Mouse (Mus musculus) thymus, adult 18-20 months (tissue): ENCODE data around the gene Alcam.

Experiments used
- DNase-seq, 2 experiments: peaks; one replicate each; pipeline ENCODE4 v3.0.0; 2022; ENCODE audit warnings: mixed read lengths in 2 of 2

The Alcam gene

DNA sequence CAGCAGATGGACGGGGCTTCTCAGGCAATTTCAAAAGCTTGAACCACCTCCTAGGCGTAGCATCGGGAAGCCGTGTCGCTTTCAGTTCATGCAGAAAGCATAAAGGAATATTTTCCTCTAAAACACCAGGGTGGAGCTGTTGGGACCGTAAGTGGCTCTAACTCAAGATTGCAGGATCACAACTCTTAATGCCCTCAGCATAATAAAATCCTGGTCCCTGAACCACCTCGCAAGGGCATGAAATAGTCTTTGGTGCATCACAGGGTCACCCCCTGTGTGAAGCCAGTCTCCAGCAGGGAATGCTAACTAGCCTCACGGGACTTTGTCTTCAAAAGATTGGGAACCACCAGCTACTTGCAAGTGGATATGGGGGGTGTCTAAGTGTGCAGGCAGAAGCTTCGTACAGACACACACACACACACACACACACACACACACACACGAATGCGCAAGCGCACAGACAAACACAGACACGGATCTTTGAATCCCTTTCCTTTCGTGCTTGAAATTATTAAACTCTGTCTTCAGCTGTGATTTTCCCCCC lies at the start of gene Alcam:
TSS of gene Alcam (minus strand) at position 104 of the 544 bp plus-strand sequence.
- no peak for DNase-seq

DNA sequence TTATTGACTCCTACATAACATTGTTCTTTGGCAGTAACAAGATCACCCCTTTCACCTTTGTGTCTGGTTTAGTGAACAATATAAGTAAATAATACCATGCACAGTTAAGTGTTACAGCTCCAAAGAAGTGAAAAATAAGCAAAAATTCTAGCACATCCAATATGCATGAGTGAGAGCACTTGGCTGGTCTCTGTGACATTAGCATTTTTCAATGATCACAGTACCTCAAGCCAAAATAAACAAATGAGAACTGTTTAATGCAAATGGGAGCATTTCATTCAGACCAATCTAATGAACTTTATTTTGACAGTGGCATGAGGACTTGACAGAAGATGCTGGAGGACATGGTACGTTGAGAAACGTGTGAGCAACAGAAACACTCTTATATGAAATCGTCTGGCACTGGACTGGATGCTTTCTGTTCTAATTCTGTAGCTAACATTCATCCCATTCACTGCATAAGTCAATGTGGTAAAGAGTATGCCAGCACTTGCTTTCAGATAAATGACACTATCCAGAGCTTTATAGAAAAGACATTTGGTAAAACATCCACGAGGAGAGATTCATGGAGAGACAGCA lies 45.0 kb upstream of the Alcam start:
- no peak for DNase-seq

DNA sequence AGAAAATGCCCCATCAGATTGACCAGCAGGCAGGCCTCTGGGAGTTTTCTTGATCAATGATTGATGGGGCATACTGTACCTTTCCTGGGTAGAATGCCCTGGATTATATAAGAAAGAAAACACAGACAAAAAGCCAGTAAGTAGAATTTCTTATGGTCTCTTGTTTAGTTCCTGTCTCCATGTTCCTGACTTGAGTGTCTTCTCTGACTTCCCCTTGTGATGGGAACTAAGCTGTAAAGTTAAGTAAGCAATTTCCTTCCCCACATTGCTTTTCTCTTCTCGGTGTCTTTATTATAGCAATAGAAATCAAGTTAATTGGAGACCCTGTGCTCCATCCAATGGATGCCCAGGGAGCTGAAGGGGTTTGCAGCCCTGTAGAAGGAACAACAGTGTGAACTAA lies 36.7 kb upstream of the Alcam start:
- no peak for DNase-seq

DNA sequence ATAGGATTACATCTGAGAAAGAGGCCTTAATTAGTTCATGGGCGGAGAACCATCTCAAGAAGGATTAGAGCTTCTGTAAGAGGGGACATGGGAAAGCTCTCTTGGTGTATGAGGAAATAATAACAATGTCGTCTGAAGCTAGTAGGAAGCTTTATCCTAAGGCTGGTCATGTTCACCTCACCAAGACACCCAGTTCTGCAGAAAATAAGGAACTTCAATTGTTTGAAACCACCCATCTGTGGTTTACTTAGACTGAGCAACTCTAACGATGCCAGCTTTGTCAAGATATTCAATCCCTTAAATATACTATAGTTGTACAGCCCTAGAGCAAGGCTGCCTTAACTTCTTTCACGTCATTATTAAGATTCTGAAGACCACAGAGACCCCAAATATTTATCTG lies 20.4 kb upstream of the Alcam start:
- DNase-seq = no peak

DNA sequence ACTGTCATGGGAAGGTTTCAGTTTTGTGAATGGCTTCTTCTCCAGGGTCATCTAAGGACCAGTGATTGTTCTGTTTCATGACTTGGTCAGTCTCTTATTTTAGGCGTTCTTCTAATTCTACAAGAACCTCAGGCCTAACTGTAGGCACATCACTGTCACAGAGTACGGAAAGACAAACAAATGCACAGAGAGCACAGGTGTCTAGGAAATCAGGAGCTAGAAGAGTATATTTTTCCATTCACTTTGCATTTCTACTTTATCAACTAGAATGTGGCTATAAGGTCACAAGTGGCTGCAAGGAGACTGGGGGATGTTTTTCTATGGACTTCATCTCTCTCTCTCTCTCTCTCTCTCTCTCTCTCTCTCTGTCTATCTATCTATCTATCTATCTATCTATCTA lies 19.2 kb upstream of the Alcam start:
- DNase-seq = no peak

DNA sequence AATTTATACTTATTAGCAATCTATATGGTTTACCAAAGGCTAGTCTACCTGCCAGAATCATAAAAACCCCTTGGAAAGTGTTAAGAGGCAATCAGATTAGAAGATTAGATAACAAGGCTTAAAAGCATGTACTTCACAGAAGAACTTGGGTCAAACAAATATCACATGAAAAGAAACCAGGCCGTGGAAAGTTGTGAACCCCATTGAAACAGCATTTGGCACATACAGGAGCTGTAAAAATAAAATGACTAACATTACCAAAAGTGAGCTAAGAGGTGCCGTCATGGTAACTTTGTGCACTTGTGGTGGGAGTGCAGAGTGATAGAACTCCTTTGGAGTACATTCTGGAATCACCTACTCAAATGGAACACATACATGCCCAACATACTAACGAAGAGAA lies 18.8 kb upstream of the Alcam start:
- no peak for DNase-seq

DNA sequence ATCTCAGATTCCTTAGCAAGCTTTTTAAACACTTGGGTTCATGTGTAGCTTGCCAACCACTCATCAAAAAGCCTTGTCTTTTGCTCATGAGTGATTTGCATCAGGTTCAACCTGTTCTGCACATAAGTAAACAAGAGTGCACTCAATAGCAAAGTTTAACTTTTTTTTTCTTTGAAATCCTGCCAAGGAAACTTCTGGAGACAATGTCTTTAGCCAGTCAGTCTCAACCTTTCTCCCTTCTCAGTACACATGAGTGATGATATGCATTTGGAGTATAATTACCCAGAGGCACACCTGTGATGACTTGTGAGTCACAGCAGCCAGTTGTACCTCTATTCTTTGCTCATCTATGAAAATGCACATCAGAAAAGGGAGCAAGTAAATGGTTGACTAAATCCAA lies 18.2 kb upstream of the Alcam start:
- DNase-seq = no peak

DNA sequence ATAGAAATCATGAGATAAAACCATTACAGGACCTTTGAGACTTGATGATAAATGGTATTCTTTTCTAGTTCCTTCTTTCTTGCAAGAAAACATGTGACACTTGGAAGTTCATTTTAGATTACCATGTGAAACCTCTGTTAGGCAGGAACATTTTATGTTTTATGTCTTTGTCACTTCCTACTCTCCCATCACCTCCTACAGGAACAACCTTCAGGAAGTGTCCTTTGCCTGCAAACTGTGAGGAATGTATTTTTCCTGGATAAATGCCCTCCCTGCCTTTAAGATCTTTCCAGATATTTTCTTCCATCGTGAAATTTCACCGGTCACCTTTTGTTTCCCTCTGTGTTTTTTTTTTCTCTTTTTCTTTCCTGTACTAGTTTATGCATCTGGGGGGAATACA lies 17.0 kb upstream of the Alcam start:
- no peak for DNase-seq

DNA sequence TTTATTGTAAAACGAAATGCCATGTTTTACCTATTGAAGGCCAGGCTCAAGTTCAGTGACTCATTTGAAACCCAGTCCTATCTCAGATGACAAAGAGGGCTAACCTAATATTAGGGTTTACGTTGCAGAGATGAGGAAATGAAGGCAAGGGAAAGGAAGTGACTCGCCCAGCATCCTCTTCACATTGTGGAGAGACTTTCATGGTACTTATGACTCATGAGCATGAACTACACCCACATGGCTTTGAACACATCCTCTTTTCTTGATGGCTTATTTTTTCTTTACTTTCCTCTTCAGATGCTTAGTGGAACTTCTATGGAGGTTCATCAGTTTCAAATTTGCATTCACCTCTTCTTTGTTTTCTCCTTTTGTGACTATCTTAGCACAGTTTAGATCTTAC lies 16.4 kb upstream of the Alcam start:
- no peak for DNase-seq

DNA sequence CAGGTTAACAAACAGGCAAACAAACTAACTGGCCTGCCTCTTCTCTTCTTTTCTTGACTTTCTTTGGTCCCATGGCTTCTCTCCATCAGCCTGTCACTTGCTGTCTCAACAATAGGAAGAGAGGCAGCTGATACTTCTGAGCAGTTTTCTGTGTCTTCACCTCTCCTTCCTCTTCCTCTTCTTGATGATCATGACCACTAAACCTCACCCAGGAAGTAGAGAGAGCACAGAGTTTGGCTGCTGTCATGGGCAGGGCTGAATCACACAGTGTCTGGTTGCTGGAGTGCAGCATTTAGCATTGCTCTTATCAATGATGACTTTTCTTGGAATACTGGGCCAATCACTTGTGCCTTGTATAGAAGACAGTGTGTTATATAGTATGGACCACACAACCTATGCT lies 14.6 kb upstream of the Alcam start:
- DNase-seq = peak in 1 of 2 experiments; percentile 3

DNA sequence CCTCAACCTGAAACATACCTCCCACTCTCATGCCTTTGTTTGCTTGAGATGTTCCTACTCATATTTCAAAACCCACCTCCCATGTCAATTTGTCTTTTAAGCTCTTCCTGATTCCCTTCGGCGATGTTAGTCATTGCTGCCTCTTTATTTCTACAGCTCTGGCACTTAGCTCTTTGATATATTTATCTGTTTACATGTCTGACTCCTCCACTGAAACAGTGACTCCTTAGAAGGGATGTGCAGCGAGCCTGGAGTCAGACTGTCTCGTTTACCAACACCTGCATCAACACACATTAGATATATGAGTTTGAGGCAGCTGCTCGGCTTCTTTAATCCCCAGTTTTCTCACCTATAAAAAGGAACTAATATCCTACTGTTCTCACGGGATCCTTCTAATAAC lies 12.9 kb upstream of the Alcam start:
- no peak for DNase-seq

DNA sequence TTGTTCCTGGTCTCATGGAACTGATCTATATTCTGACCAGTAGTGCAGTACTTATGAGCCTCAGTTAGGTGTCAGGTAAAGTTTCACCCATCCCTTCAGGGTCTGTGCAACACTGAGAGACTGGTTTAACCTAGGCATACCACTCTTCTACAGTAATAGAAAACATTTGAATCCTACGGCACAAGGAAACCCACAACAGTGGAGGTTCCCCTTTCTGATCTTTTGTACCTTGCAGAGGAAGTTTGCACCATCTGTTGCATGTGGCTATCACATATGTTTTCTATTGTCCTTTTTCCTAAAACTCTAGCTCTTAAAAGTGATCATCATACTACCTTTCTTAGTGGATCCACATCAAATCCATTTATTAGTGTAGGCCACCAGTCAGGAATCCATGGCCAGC lies 10.7 kb upstream of the Alcam start:
- DNase-seq = no peak

DNA sequence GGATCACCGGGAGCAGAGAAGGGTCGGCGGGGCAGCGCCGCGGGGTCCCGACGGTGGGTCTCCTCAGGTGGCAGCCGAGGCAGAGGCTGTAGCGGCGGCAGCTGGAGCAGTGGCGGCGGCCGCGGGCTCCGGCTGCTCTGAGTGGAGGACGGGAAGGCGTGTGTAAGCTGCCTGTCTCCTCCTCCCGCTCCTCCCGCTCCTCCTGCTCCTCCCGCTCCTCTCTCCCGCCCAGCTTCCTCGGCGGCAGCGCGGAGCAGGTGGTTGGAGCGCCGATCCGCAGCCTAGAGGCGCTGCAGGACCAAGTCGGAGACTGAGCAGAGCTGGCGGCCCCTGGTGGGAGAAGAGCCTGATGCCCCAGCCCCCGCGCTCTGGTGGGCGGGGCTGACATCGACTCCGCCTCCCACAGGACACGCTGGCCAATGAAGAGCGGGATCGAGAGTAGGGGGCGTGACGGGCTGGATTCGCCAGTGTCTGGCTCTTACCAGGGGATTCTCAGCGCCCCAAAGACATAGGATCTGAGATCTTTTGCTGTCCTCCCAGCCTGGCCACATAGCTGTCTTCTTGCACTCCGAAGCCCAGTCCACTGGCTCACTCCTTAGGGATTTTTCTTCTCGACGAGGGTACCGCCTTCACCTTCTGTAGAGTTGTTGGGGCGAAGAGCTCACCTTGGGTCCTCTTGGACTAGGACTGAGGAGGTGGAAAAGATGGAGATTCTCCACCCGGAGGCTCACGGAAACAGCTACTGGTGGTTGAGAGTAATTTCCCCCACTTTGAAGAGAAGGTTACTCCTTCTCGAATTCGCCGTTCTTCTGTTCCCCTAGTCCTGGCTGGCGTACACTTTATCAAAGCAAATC lies 785 bp downstream of the Alcam start:
- DNase-seq = peak; percentile 86 to 87

DNA sequence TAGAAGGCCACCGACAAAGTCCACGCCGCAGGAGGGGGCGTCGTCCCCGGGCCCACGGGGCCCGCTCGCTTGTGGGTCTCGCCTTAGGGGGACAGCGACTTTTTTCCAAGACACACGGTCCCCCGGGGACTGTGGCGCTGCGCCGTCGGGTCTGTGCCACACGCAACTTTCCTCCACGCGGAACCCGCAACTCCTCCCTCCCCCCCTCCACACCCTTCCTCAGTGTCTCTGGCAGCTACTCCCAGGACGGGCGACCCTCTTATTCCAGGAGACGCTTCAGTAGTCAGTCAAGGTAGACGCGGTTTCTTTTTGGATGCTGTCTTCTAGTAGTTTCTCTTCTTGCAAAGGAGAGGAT lies 1.4 kb downstream of the Alcam start:
- DNase-seq = peak in 1 of 2 experiments; percentile 16

DNA sequence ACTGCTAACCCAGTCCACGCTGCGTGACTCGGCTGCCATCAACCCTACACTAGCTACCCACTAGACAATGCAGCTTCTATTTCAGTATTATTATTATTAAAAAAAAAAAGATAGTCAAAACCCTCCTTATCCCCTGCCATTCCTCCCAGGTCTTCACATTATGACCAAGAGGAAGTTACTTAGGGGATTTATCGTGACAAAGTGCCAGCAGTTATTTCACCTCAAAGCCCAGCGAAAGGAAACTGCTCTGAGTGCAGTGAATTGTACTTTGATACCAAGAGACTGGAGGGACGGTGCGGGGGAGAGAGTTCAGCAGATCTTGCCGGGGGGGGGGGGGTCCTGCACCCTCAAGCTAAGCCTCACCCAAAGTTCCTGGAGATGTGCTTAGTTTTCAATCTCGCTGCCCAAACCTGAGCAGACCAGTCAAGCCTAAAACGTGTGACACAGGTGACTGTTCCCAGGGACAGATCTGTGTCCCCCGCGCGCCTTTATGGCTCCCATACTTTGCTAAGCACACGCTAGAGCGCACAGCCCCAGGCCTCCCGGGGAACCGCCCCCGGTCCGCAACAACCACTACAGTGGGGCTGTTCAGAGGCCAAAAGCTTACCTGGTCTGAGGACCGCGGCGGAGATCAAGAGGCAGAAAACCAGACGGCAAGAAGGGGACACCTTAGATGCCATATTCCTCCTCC lies 1.9 kb downstream of the Alcam start:
- DNase-seq = no peak

DNA sequence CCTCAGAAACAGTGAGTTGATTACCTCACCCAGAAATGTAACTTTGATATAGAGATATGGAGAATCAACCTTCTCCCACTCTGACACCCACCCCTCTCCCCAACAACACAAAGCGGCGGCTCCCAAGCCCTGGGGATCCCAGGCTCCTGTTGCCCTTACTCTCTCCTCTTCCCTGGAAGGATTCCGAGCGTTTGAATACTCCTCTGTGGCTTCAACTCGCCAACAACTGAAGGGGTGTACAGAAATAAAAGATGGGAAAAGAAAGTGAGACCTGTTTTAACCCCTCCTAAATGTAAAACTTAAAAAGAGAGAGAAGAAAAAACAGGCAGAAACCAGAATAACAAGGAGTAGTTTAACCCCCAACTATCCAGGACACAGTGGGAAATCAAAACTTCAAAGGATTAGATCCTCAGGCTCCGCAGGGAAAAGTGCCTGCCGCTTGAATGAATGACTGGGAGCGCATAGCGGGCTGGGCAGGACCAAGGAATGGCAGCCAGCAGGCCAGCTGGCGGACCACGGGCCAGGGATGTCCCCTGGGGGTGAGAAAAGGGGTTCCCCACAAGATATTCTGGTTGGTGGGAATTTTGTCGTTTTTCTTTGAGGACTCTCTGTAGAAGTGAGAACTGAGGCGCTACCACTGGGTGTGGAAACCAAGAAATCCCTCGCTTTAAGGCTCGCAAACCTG lies 2.6 kb downstream of the Alcam start:
- DNase-seq = no peak

DNA sequence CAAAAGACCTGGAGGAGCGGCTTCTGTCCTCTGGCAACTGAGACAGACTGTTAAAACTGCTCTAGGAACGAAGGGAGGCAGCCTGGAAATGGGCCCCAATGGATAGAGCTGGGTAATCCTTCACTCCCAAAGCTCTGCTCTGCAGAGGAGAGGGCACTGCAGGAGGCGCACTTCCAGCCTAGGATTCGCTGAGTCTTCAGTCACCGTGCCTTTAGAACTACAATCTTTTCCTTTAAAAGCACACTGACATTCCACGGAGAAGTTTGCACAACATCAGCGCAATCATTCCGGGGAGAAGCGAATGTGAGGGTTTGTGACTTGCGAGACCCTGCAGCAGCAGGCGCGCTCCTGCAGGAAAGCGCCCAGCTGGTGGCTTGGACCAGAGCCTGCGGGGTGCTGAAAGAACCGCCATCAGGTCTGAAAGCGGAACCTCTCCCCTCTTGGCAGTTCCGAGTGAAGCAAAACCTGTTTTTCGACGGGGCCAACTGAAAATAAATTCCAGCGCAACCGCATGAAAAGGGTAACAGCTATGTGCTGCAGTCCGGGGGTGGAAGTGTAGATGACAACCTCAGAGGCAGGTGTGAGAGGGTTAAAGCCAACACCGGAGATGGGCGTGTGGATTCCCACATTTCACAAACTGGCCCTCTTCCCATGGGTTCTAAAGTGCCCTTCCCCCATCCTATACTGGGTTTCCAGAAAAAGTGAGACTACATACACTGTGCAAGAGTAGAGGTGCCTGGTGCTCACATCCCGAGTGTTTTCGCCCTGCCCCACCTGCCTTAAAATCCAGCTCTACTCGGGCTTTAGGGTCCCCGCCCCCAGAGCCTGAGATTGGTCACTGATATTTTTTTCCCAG lies 3.4 kb downstream of the Alcam start:
- DNase-seq = no peak

DNA sequence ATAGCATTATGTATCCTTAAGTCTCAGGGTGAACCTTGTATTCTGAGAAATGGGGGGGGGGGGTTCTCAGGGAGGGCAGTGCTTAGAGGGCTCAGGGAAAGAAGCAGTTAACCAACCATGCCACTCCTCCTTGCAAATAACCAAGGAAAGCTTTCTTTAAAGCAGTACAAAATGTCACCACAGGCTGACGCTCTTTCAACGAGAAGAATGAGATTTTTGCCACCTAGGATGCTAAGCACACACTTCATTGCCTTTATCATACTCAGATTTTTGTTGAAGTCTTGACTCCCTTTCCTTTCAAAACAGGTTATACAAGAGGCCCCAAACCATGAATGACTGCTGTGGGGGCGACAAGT lies 4.0 kb downstream of the Alcam start:
- no peak for DNase-seq

DNA sequence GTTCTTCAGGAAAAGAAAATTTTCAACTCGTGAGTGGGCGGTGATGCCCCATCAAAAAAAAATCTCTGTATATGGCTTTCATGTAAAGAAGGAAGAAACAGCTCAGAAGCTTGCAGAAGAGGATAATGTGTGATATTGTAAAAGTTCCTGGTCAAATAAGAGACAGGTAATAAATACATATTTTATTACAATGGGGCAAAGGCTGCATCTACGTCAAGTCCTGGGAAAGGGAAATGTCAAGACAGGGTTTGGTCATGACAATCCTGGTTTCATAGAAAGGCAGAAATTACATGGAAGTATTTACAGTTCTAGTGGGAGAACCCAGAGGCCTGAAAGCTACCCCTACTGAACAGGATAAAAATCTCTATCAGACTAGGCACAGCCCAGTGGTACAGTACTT lies 7.9 kb downstream of the Alcam start:
- no peak for DNase-seq

DNA sequence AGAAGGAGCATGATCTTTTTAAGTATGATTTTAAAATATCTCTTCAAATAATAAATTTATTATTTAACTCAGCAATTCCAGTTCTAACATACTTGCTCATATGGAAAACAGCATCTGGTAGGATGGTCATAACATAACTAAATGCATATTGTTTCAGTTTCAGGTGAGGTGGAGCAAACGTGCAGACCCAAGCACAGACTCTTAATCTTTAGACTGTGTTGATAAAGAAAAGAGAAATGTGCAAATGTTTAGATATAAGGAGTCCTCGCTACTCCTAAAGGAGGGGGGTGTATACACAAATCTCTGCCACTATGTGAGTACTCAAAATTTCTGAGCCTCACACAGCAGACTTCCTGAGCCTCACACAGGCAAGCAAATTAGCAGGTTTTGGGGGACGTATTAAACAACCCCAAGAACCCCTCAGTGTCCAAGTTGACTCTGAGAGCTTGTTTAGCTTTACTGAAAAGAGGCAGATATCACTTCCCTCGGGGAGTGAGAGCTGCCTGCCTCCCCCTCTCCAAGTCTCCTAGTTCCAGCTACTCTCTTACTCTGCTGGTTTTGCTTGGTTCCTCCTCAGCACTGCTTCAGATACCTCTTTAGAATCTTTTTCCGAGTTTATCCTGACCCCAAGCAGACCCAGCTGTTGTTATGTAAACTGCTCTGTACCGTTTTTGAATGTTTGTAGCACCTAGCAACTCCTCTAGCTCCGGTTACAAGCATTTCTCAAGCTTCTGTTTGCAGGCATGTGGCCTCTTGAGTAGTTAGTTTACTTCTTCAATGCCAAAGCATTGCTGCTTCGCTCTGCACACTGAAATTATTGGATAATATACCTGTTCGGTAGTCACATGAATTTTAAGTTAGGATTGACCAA lies 10.0 kb downstream of the Alcam start:
- DNase-seq = no peak

DNA sequence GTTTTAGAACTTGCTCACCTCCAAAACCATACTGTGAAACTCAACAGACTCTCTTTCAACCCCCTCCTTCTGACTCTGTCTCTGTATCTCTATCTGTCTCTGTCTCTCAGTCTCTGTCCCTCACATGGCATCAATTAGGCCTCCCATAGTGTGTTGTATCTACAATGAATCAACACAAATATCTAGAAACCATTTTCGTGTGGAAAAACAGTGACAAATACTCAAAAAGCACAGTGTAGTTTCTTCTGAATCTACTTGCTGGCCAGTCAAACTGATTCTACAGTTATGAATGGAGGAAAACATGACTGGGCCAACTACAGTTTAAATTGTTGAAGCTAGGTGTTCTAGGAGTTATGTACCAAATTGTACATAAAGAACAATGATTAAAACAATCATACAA lies 10.8 kb downstream of the Alcam start:
- DNase-seq = no peak
